Mouse (Mus musculus) megakaryocyte, embryonic 14.5 days (primary cell): Measurements from ENCODE around the gene Ntrk2.

Experiments
- FLI1 ChIP-seq: IDR thresholded peaks from 2 replicates; pipeline ENCODE4 v1.6.1; 2012; ENCODE audit warnings: low read length, inconsistent platforms, mixed read lengths
- GATA1 ChIP-seq: IDR thresholded peaks from 3 replicates; pipeline ENCODE4 v1.6.1; 2012; ENCODE audit warnings: mixed read lengths, low read length, inconsistent platforms, borderline replicate concordance

DNA sequence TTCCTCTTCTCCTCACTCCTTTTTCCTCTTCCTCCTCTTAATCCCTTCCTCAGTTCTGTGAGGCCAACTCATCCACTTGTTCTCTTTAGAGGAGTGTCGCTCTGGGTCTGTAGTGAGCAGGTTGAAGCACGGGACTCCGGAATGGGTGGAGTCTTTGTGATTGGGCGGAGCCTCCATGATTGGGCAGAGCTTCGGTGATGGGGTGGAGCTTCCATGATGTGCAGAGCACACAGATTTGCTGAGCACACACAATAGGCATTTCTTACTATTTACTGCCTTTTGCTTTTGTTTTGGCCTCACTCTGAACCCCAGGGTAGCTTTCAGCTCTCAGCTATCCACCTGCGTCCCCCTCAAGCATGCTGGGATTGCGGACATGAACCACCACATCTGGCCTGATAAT lies 134.4 kb downstream of the Ntrk2 start:
- TF ChIP-seq GATA1 (no peak), FLI1 (no peak)
